8 mouse cellular contexts compared by ENCODE assay signal in the genomic region with DNA sequence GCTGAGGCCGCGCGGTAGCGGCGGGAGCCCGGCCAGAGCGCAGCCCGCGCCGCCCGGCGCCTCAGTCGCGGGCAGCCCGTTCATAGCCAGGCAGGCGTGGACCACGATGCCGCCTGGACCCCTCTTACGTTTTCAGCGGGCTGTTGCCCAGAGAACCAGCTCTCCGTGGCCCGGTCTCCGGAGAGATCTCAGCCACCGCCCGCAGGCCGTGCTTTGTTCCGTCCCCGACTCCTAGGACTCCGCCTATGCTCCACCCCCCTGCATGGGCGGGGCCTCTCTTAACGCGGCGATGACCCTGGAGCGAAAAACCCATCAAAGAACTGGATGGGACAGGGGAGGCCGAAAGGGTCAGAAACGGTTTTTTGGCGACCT. TPM values are rescaled to one million over a fixed set of nuclear protein-coding genes. Genes with fewer than 3 reads are reported as not detected.
DNase-seq lines count a peak whose midpoint lies in the region; ATAC-seq lines count a peak whose summit lies in the region.

Gene Fam89b (minus strand): TSS at position 210 of the 372 bp plus-strand sequence.

- peak within 1 kb of the TSS; percentile 96 for H3K4me2 ChIP-seq in hindbrain, embryonic 11.5 days (replicated peaks; ENCODE audit: low read depth, low read length)

- peaks cover 16% of the 10 kb centered on the region for H3K4me1 ChIP-seq in hindbrain, embryonic 11.5 days (replicated peaks; ENCODE audit: control insufficient read depth, insufficient read depth, low read length)

- no peaks in the 10 kb centered on the region for H3K36me3 ChIP-seq in hindbrain, embryonic 11.5 days (ENCODE audit: control insufficient read depth, insufficient read depth, low read length)

- peak within 1 kb of the TSS; percentile 98 for H3K4me3 ChIP-seq in hindbrain, embryonic 11.5 days (ENCODE audit: low read depth, low read length)

- under 1% methylated on average over 37 of the region's 37 CpGs for WGBS in hindbrain, embryonic 11.5 days

- no peaks in the 10 kb centered on the region for H3K27me3 ChIP-seq in hindbrain, embryonic 11.5 days (ENCODE audit: control insufficient read depth, insufficient read depth, low read length)

- H3K27ac ChIP-seq in hindbrain, embryonic 11.5 days (ENCODE audit: low read depth, low read length), result peak within 1 kb of the TSS; percentile 96

- DNase-seq in NIH3T3 (ENCODE audit: low read depth), result peak; percentile 95
- peak; percentile 83 for DNase-seq in cerebellum, adult 9-11 months
- peak; percentile 74 to 84 for DNase-seq in frontal cortex, postnatal 10 days (ENCODE audit: low spot score in 2 of 2)
- DNase-seq in hindbrain, embryonic 11.5 days (ENCODE audit: low spot score), result peak; percentile 95
- DNase-seq in layer of hippocampus, postnatal 25 days (ENCODE audit: extremely low spot score in 1 of 2, low spot score in 1 of 2), result peak; percentile 66 to 78
- peak; percentile 92 for DNase-seq in lung, postnatal 25 days (ENCODE audit: low spot score)
- peak; percentile 90 for DNase-seq in retina, embryonic 14.5 days (ENCODE audit: low spot score)
- peak; percentile 86 to 87 for DNase-seq in thymus, postnatal 36 days

- peak within 1 kb of the TSS; percentile 100 for H3K9ac ChIP-seq in hindbrain, embryonic 11.5 days (ENCODE audit: low read depth, low read length)

- peak; percentile 84 for ATAC-seq in hindbrain, embryonic 11.5 days (ENCODE audit: low FRiP score)

- H3K9me3 ChIP-seq in hindbrain, embryonic 11.5 days (ENCODE audit: control insufficient read depth, low read length), result no peaks in the 10 kb centered on the region

RNA-seq across cellular contexts. Expression of gene Fam89b, which starts in this region (rescaled TPM):
- polyA plus RNA-seq in hindbrain, embryonic 11.5 days (2014; fragmentation: Nextera tagmentation; extraction: Ambion mirVana), result 165 and 174 TPM in 2 replicates
- total RNA-seq in layer of hippocampus, postnatal 25 days (2021), result 10 to 100 TPM; 29.3 to 32.9 TPM

Comparison
In these comparisons a context has a peak if more than half of its experiments do, and no peak if none do; other contexts are left out.
1. Peak in every context shown above with its lines: DNase-seq, ATAC-seq, H3K4me3 ChIP-seq and H3K27ac ChIP-seq.